Mouse (Mus musculus): Measurements from ENCODE around the gene Myl4. TPM values are rescaled to one million over a fixed set of nuclear protein-coding genes. Genes with fewer than 3 reads are reported as not detected.

Gene Myl4
- total and polyA plus RNA-seq, 2 experiments from 2014 or later = 4.0 to 4.6 TPM

DNA sequence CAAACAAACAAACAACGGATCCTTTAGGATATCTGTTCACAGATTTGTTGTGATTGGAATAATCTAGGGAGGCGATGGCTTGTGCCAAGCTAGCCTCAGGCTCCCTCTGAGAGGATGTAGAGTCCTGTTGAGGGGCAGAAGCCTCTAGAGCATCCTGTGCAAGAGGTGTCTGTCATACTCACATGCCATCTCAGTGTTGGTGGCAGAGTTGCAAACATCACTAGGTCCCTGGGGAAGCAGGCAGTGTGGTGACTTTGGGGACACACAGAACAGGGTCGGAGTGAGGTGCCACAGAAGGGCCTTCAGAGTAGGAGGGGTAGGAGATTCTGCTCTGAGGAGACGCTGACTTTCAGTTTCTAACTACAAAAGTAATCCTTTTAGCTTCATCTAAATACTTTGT is 59.3 kb downstream of the Myl4 start:
- ATAC-seq (ENCODE audit: low FRiP score) (no peak), DNase-seq (ENCODE audit: low spot score) (no peak)
- H3K27me3 ChIP-seq (ENCODE audit: insufficient read depth, low read length) = 0 out of 2 replicates have a peak, but pooled peaks cover 4% of the 10 kb centered on the region
- no peaks in the 10 kb centered on the region for H3K9me3 ChIP-seq (ENCODE audit: low read length)
- no peak overlapping the region for H3K4me3 ChIP-seq (ENCODE audit: low read depth, low read length)
- TF ChIP-seq CTCF (IDR thresholded peaks at IDR 0.05) = no peak
- H3K4me2 ChIP-seq (ENCODE audit: low read depth, low read length, poor library complexity, severe bottlenecking) = no peak overlapping the region
- H3K27ac ChIP-seq (ENCODE audit: low read depth, low read length) = no peak overlapping the region
- H3K36me3 ChIP-seq (ENCODE audit: insufficient read depth, low read length) = no peaks in the 10 kb centered on the region
- whole genome bisulfite sequencing = 55% methylated on average over 4 of the region's 4 CpGs
- H3K9ac ChIP-seq (replicated peaks; ENCODE audit: low read length, poor library complexity, severe bottlenecking) = no peak overlapping the region
- H3K4me1 ChIP-seq (ENCODE audit: insufficient read depth, low read length) = peaks cover 6% of the 10 kb centered on the region; the same call in 1 of the 2 replicates

DNA sequence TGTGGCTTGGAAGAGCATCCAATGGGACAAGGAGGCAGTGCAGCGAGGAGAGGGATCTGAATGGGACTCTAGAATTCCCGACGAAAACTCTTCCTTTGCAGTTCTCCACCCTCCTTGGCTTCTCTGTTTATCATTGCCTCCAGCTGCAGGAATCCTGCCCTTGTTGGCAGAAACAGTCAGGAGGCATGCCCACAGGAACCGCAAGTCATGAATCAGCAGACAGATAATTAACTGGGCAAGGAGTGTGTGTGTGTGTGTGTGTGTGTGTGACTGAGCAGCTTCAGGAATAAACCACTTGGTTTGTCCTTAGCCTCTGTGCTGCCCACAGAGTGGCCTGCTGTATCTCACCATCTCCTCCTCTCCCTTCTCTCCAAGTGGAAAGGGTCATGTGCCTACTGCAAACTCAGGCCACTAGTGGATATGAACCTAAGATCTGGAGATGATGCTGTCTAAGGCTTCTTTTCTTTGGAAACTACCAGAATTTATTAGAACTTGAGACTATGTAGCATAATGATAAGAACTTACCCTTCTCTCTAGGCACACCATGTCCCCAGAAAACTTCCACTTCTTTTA is 61.2 kb downstream of the Myl4 start:
- no peaks in the 10 kb centered on the region for H3K36me3 ChIP-seq (ENCODE audit: insufficient read depth, low read length)
- WGBS = 52% methylated on average over 4 of the region's 4 CpGs
- TF ChIP-seq CTCF (IDR thresholded peaks at IDR 0.05) = no peak
- no peak overlapping the region for H3K9ac ChIP-seq (replicated peaks; ENCODE audit: low read length, poor library complexity, severe bottlenecking)
- no peak overlapping the region for H3K4me3 ChIP-seq (ENCODE audit: low read depth, low read length)
- DNase-seq (ENCODE audit: low spot score) (no peak), ATAC-seq (ENCODE audit: low FRiP score) (no peak)
- no peak overlapping the region for H3K4me2 ChIP-seq (ENCODE audit: low read depth, low read length, poor library complexity, severe bottlenecking)
- 0 out of 2 replicates have a peak, but pooled peaks cover 4% of the 10 kb centered on the region for H3K27me3 ChIP-seq (ENCODE audit: insufficient read depth, low read length)
- H3K4me1 ChIP-seq (ENCODE audit: insufficient read depth, low read length) = peaks cover 6% of the 10 kb centered on the region; the same call in 1 of the 2 replicates
- H3K27ac ChIP-seq (ENCODE audit: low read depth, low read length) = no peak overlapping the region
- H3K9me3 ChIP-seq (ENCODE audit: low read length) = no peaks in the 10 kb centered on the region

DNA sequence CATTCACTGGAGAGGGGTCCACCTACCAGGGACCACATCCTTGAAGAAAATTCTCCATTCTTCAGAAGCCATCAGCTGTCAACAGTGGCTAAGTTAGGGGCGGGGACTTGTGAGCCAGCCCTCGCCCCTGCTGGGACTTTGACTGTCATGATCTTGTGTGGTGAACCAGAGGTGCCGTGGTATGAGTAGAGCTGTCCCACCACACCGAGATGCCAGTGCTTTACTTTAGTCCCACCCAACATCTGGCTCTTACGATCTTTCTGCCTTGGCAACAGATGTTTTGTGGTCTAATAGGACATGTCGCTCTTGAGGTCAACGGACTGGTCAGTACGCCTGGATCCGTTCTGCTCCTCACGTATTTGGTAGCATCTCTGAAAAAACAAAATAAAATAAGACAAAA is 63.1 kb downstream of the Myl4 start:
- H3K9me3 ChIP-seq (ENCODE audit: low read length) = no peaks in the 10 kb centered on the region
- H3K9ac ChIP-seq (replicated peaks; ENCODE audit: low read length, poor library complexity, severe bottlenecking) = no peak overlapping the region
- ATAC-seq (ENCODE audit: low FRiP score) (no peak), DNase-seq (ENCODE audit: low spot score) (no peak)
- H3K4me2 ChIP-seq (ENCODE audit: low read depth, low read length, poor library complexity, severe bottlenecking) = no peak overlapping the region
- H3K27ac ChIP-seq (ENCODE audit: low read depth, low read length) = no peak overlapping the region
- H3K36me3 ChIP-seq (ENCODE audit: insufficient read depth, low read length) = no peaks in the 10 kb centered on the region
- WGBS = 83% methylated on average over 10 of the region's 10 CpGs
- TF ChIP-seq CTCF (IDR thresholded peaks at IDR 0.05) = no peak
- 0 out of 2 replicates have a peak, but pooled peaks cover 1% of the 10 kb centered on the region for H3K27me3 ChIP-seq (ENCODE audit: insufficient read depth, low read length)
- H3K4me3 ChIP-seq (ENCODE audit: low read depth, low read length) = no peak overlapping the region
- H3K4me1 ChIP-seq (ENCODE audit: insufficient read depth, low read length) = peaks cover 1% of the 10 kb centered on the region; the same call in 1 of the 2 replicates

DNA sequence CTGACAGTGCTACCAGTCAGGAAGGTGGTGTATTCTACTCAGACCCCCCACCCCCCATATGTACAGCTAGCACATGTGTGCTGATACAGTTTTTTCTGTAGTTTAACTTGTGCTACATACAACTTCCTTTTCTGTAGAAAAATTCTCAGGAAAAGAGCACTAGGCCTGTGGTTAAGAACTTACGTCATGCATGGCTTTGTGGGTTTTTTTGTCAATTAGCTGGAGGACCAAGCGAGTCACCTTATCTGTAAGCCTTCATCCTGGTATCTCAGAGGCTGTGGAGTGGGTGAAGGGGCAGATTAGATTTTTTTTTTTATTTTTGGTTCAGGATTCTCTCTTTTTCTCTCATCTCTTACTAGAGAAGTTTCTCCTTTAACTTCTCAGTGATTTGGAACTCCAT is 63.7 kb downstream of the Myl4 start:
- TF ChIP-seq CTCF (IDR thresholded peaks at IDR 0.05) = no peak
- DNase-seq (ENCODE audit: low spot score) (no peak), ATAC-seq (ENCODE audit: low FRiP score) (no peak)
- Histone ChIP-seq H3K9me3 (ENCODE audit: low read length) (no peaks in the 10 kb centered on the region), H3K4me3 (ENCODE audit: low read depth, low read length) (no peak overlapping the region), H3K27ac (ENCODE audit: low read depth, low read length) (no peak overlapping the region), H3K4me1 (ENCODE audit: insufficient read depth, low read length) (no peaks in the 10 kb centered on the region), H3K4me2 (ENCODE audit: low read depth, low read length, poor library complexity, severe bottlenecking) (no peak overlapping the region), H3K36me3 (ENCODE audit: insufficient read depth, low read length) (no peaks in the 10 kb centered on the region), H3K9ac (replicated peaks; ENCODE audit: low read length, poor library complexity, severe bottlenecking) (no peak overlapping the region), H3K27me3 (ENCODE audit: insufficient read depth, low read length) (no peaks in the 10 kb centered on the region)
- 85% methylated on average over 2 of the region's 2 CpGs for WGBS

DNA sequence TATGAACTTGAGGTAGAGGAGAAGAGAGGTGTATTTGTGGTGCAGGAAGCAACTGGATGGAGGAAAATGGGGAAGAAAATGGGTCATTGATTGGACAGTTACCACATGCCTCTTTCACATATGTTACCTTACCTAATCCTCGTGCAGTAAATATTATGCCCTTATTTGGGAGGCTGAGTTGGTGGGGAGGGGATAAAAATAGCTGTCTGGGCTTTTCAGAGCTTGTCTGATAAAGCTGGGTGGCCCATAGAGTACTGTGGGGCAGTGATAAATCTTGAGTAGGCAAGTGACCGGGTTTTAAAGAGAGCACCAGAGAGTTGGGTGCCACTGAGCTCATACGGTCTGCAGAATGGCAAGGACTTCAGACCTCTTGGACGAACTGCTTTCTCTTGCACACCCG is 65.7 kb downstream of the Myl4 start:
- no peaks in the 10 kb centered on the region for H3K9me3 ChIP-seq (ENCODE audit: low read length)
- H3K27me3 ChIP-seq (ENCODE audit: insufficient read depth, low read length) = no peaks in the 10 kb centered on the region
- no peak overlapping the region for H3K4me2 ChIP-seq (ENCODE audit: low read depth, low read length, poor library complexity, severe bottlenecking)
- 87% methylated on average over 5 of the region's 5 CpGs for WGBS
- no peak overlapping the region for H3K27ac ChIP-seq (ENCODE audit: low read depth, low read length)
- no peaks in the 10 kb centered on the region for H3K4me1 ChIP-seq (ENCODE audit: insufficient read depth, low read length)
- H3K4me3 ChIP-seq (ENCODE audit: low read depth, low read length) = no peak overlapping the region
- DNase-seq (ENCODE audit: low spot score) (no peak), ATAC-seq (ENCODE audit: low FRiP score) (no peak)
- H3K9ac ChIP-seq (replicated peaks; ENCODE audit: low read length, poor library complexity, severe bottlenecking) = no peak overlapping the region
- TF ChIP-seq CTCF (IDR thresholded peaks at IDR 0.05) = no peak
- no peaks in the 10 kb centered on the region for H3K36me3 ChIP-seq (ENCODE audit: insufficient read depth, low read length)

DNA sequence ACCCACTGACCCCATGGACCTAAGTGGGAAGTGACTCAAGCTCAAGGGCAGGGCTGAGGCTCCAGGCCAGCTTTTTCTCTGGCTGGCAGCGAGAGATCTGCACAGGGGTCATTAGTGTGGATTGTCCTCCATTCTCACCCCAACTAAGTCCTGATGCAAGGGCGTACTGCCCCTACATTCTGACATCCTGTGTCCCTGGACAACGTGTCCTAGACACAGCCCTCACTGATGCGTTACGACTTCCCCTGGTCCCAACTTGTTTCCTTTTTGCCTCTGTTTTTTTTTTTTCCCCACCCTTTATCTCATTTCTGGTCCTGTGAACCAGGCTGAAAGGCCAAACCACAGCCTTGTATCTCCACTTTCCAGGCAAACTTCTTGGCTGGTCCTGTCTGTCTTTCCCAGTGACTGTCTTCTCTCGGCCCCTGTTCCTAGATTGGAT is 68.2 kb downstream of the Myl4 start:
- H3K27ac ChIP-seq (ENCODE audit: low read depth, low read length) = no peak overlapping the region
- H3K4me2 ChIP-seq (ENCODE audit: low read depth, low read length, poor library complexity, severe bottlenecking) = no peak overlapping the region
- no peaks in the 10 kb centered on the region for H3K4me1 ChIP-seq (ENCODE audit: insufficient read depth, low read length)
- H3K36me3 ChIP-seq (ENCODE audit: insufficient read depth, low read length) = no peaks in the 10 kb centered on the region
- H3K4me3 ChIP-seq (ENCODE audit: low read depth, low read length) = no peak overlapping the region
- no peak overlapping the region for H3K9ac ChIP-seq (replicated peaks; ENCODE audit: low read length, poor library complexity, severe bottlenecking)
- H3K27me3 ChIP-seq (ENCODE audit: insufficient read depth, low read length) = no peaks in the 10 kb centered on the region
- ATAC-seq (ENCODE audit: low FRiP score) (no peak), DNase-seq (ENCODE audit: low spot score) (no peak)
- 81% methylated on average over 6 of the region's 6 CpGs for WGBS
- H3K9me3 ChIP-seq (ENCODE audit: low read length) = no peaks in the 10 kb centered on the region
- TF ChIP-seq CTCF (IDR thresholded peaks at IDR 0.05) = no peak
